Mouse (Mus musculus): ENCODE measurements around the gene Anks3.

Gene Anks3

GRCm38 (mm10) chr16:4968426-4968825 is 4.4 kb upstream of the Anks3 start:
- DNase-seq (ENCODE audit: low spot score in 2 of 2) = no peak

- DNase-seq (ENCODE audit: low spot score in 2 of 2) = no peak
These were observed 1.6 kb upstream of the Anks3 start for GRCm38 (mm10) chr16:4965392-4966129.

- DNase-seq (ENCODE audit: low spot score in 2 of 2) = no peak
These were observed 856 bp upstream of the Anks3 start for GRCm38 (mm10) chr16:4964731-4965391.

- no peak for DNase-seq (ENCODE audit: low spot score in 2 of 2)
These were observed 659 bp downstream of the Anks3 start for GRCm38 (mm10) chr16:4963346-4963745.

- no peak for DNase-seq (ENCODE audit: low spot score in 2 of 2)
These were observed 3.7 kb downstream of the Anks3 start for GRCm38 (mm10) chr16:4960260-4960659.

- no peak for DNase-seq (ENCODE audit: low spot score in 2 of 2)
These were observed 6.6 kb downstream of the Anks3 start for GRCm38 (mm10) chr16:4957446-4957845.

- no peak for DNase-seq (ENCODE audit: low spot score in 2 of 2)
These were observed 7.4 kb downstream of the Anks3 start for GRCm38 (mm10) chr16:4956609-4957008.

- no peak for DNase-seq (ENCODE audit: low spot score in 2 of 2)
These were observed 16.6 kb downstream of the Anks3 start for GRCm38 (mm10) chr16:4947378-4947777.

- no peak for DNase-seq (ENCODE audit: low spot score in 2 of 2)
These were observed 17.9 kb downstream of the Anks3 start for GRCm38 (mm10) chr16:4946155-4946554.

- no peak for DNase-seq (ENCODE audit: low spot score in 2 of 2)
These were observed 18.6 kb downstream of the Anks3 start for GRCm38 (mm10) chr16:4945415-4945814.

- DNase-seq (ENCODE audit: low spot score in 2 of 2) = no peak
These were observed 20.6 kb downstream of the Anks3 start for GRCm38 (mm10) chr16:4943431-4943830.

GRCm38 (mm10) chr16:4942868-4943267 is 21.1 kb downstream of the Anks3 start:
- no peak for DNase-seq (ENCODE audit: low spot score in 2 of 2)

- no peak for DNase-seq (ENCODE audit: low spot score in 2 of 2)
These were observed 23.0 kb downstream of the Anks3 start for GRCm38 (mm10) chr16:4941016-4941415.

- no peak for DNase-seq (ENCODE audit: low spot score in 2 of 2)
These were observed 23.6 kb downstream of the Anks3 start for GRCm38 (mm10) chr16:4940311-4940850.

- DNase-seq (ENCODE audit: low spot score in 2 of 2) = no peak
These were observed 24.6 kb downstream of the Anks3 start for GRCm38 (mm10) chr16:4939412-4939811.

- DNase-seq (ENCODE audit: low spot score in 2 of 2) = peak; percentile 97 to 98
These were observed 25.0 kb downstream of the Anks3 start for GRCm38 (mm10) chr16:4938989-4939388.

- DNase-seq (ENCODE audit: low spot score in 2 of 2) = no peak
These were observed 25.5 kb downstream of the Anks3 start, which contains the start of gene Nudt16l1 for GRCm38 (mm10) chr16:4938461-4938860. Gene Nudt16l1, plus strand, starts transcription at chr16:4938761.

- no peak for DNase-seq (ENCODE audit: low spot score in 2 of 2)
These were observed 26.4 kb downstream of the Anks3 start for GRCm38 (mm10) chr16:4937351-4938190.

GRCm38 (mm10) chr16:4935931-4936703 is 27.9 kb downstream of the Anks3 start:
- no peak for DNase-seq (ENCODE audit: low spot score in 2 of 2)

- no peak for DNase-seq (ENCODE audit: low spot score in 2 of 2)
These were observed 28.6 kb downstream of the Anks3 start for GRCm38 (mm10) chr16:4935430-4935829.

- DNase-seq (ENCODE audit: low spot score in 2 of 2) = no peak
These were observed 31.6 kb downstream of the Anks3 start for GRCm38 (mm10) chr16:4932429-4932828.
